Mouse (Mus musculus) liver, embryonic 14 days (tissue): ENCODE results near the gene Tas1r3. TPM values are rescaled to one million over a fixed set of nuclear protein-coding genes. Genes with fewer than 3 reads are reported as not detected.

ENCODE experiments used
- polyA plus RNA-seq: library from polyadenylated mRNA; depleted of rRNA; stranded (reverse); fragments of >200 nt; gene quantifications from 2 replicates; pipeline ENCODE4 v1.2.3, GENCODE M21; 2012; rRNA removed

The Tas1r3 gene
- 0.06 and 0.08 TPM in 2 replicates for polyA plus RNA-seq

GRCm38 (mm10) chr4:155863001-155863400 lies at the start of gene Tas1r3:
Gene Tas1r3 (minus strand): TSS chr4:155863362.

GRCm38 (mm10) chr4:155891551-155892001 lies 28.4 kb upstream of the Tas1r3 start, which contains the start of the genes Pusl1 and Acap3:
Gene Pusl1 (minus strand): TSS chr4:155891781.
Gene Acap3 (plus strand): TSS chr4:155891822.

GRCm38 (mm10) chr4:155869317-155870033 lies 6.3 kb upstream of the Tas1r3 start, which contains the start of the genes Cptp and Ints11:
Gene Cptp (minus strand): TSS chr4:155869440.
Gene Ints11 (plus strand): TSS chr4:155869546.

GRCm38 (mm10) chr4:155846871-155847578 lies 16.1 kb downstream of the Tas1r3 start, which contains the start of gene Dvl1:
Gene Dvl1 (plus strand): TSS chr4:155847402.

GRCm38 (mm10) chr4:155839483-155839910 lies 23.7 kb downstream of the Tas1r3 start, which contains the start of gene Mxra8:
Gene Mxra8 (plus strand): TSS chr4:155839680.

GRCm38 (mm10) chr4:155831205-155831766 lies 31.9 kb downstream of the Tas1r3 start, which contains the start of gene Aurkaip1:
Gene Aurkaip1 (plus strand): TSS chr4:155831272.

GRCm38 (mm10) chr4:155811929-155812664 lies 51.1 kb downstream of the Tas1r3 start, which contains the start of gene Ccnl2:
Gene Ccnl2 (plus strand): TSS chr4:155812489.

Other genes with a start within 250 kb of the Tas1r3 start
- 19.8 and 24.5 TPM in 2 replicates for gene Cdk11b, start 238.5 kb downstream of the Tas1r3 start, polyA plus RNA-seq
- gene Gm10563, start 218.0 kb downstream of the Tas1r3 start, polyA plus RNA-seq, result not detected in 2 replicates
- gene Mmp23, start 210.0 kb downstream of the Tas1r3 start, polyA plus RNA-seq, result 4.6 TPM in 2 replicates
- 4.1 and 4.6 TPM in 2 replicates for gene Mib2, start 194.2 kb downstream of the Tas1r3 start, polyA plus RNA-seq
- gene Fndc10, start 169.0 kb downstream of the Tas1r3 start, polyA plus RNA-seq, result 0.39 and 0.52 TPM in 2 replicates
- 35.5 and 42.0 TPM in 2 replicates for gene Ssu72, start 158.6 kb downstream of the Tas1r3 start, polyA plus RNA-seq
- gene Tmem240, start 128.6 kb downstream of the Tas1r3 start, polyA plus RNA-seq, result 0.09 and 0.20 TPM in 2 replicates
- 37.8 and 42.2 TPM in 2 replicates for gene Atad3a, start 102.3 kb downstream of the Tas1r3 start, polyA plus RNA-seq
- gene Vwa1, start 88.7 kb downstream of the Tas1r3 start, polyA plus RNA-seq, result 0.12 and 0.18 TPM in 2 replicates
- gene Tmem88b, start 77.5 kb downstream of the Tas1r3 start, polyA plus RNA-seq, result 0.29 TPM in 2 replicates
- gene Ankrd65, start 72.9 kb downstream of the Tas1r3 start, polyA plus RNA-seq, result 0.02 TPM in 1 of 2 replicates, not detected in the other
- 68.5 and 74.1 TPM in 2 replicates for gene Mrpl20, start 60.5 kb downstream of the Tas1r3 start, polyA plus RNA-seq
- 66.5 and 75.1 TPM in 2 replicates for gene Ccnl2, start 50.9 kb downstream of the Tas1r3 start, polyA plus RNA-seq
- 76.4 and 80.4 TPM in 2 replicates for gene Aurkaip1, start 32.1 kb downstream of the Tas1r3 start, polyA plus RNA-seq
- 5.0 and 5.9 TPM in 2 replicates for gene Mxra8, start 23.7 kb downstream of the Tas1r3 start, polyA plus RNA-seq
- 18.2 and 20.1 TPM in 2 replicates for gene Dvl1, start 16.0 kb downstream of the Tas1r3 start, polyA plus RNA-seq
- gene Cptp, start 6.1 kb upstream of the Tas1r3 start, polyA plus RNA-seq, result 4.5 and 5.1 TPM in 2 replicates
- 19.9 and 22.3 TPM in 2 replicates for gene Ints11, start 6.2 kb upstream of the Tas1r3 start, polyA plus RNA-seq
- 14.5 and 17.2 TPM in 2 replicates for gene Pusl1, start 28.4 kb upstream of the Tas1r3 start, polyA plus RNA-seq
- gene Acap3, start 28.5 kb upstream of the Tas1r3 start, polyA plus RNA-seq, result 6.8 and 9.2 TPM in 2 replicates
- gene Ube2j2, start 80.5 kb upstream of the Tas1r3 start, polyA plus RNA-seq, result 34.7 and 36.6 TPM in 2 replicates
- 32.6 and 35.9 TPM in 2 replicates for gene C1qtnf12, start 99.0 kb upstream of the Tas1r3 start, polyA plus RNA-seq
- gene B3galt6, start 129.3 kb upstream of the Tas1r3 start, polyA plus RNA-seq, result 2.1 and 2.8 TPM in 2 replicates
- gene Sdf4, start 129.5 kb upstream of the Tas1r3 start, polyA plus RNA-seq, result 30.4 and 33.1 TPM in 2 replicates
- 0.85 and 1.0 TPM in 2 replicates for gene Tnfrsf4, start 150.5 kb upstream of the Tas1r3 start, polyA plus RNA-seq
- gene Tnfrsf18, start 162.8 kb upstream of the Tas1r3 start, polyA plus RNA-seq, result 0.15 and 0.24 TPM in 2 replicates
- gene Ttll10, start 196.1 kb upstream of the Tas1r3 start, polyA plus RNA-seq, result 0.43 and 0.44 TPM in 2 replicates
- 12.7 and 17.1 TPM in 2 replicates for gene 9430015G10Rik, start 246.6 kb upstream of the Tas1r3 start, polyA plus RNA-seq